Mouse (Mus musculus) kidney, adult 2 months (tissue): Measurements from ENCODE around the gene Pga5.

Experiments
- CTCF ChIP-seq: fragments of 200-500 bp; conservative IDR thresholded peaks from 2 replicates; pipeline ENCODE4 v1.5.1; 2011; ENCODE audit warnings: low read depth, mild to moderate bottlenecking, control low read depth, low read length, moderate library complexity, mixed read lengths; ENCODE audit not compliant: insufficient read depth, insufficient read length
- POLR2A ChIP-seq: fragments of 200-500 bp; IDR thresholded peaks from one replicate; pipeline ENCODE4 v1.6.1; 2011; ENCODE audit warnings: low read depth, low read length, control low read depth

GRCm38 (mm10) chr19:10707881-10708280 is 30.0 kb upstream of the Pga5 start:
- no peak for TF ChIP-seq CTCF
- TF ChIP-seq POLR2A: no peak
